In genomic region chr17:87044364-87044763, GRCm38 (mm10) we compare ENCODE assay signal across 8 mouse cellular contexts. TPM values are rescaled to one million over a fixed set of nuclear protein-coding genes. Genes with fewer than 3 reads are reported as not detected.
DNase-seq lines count a peak whose midpoint lies in the region.

No protein-coding gene starts in this region.

- H3K9me3 ChIP-seq in megakaryocyte, embryonic 14.5 days, result peaks cover 6% of the 10 kb centered on the region

- H3K36me3 ChIP-seq in megakaryocyte, embryonic 14.5 days (replicated peaks; ENCODE audit: low read length), result peaks cover under 1% of the 10 kb centered on the region

- peak overlapping the region; percentile 70 for H3K4me3 ChIP-seq in megakaryocyte, embryonic 14.5 days (replicated peaks)

- H3K27me3 ChIP-seq in megakaryocyte, embryonic 14.5 days (replicated peaks), result peaks cover 30% of the 10 kb centered on the region

- DNase-seq in WW6 (ENCODE audit: low read depth, low spot score), result peak; percentile 75
- DNase-seq in cerebellum, postnatal 36 days, result peak; percentile 89 to 95
- DNase-seq in gastrocnemius, adult 18-20 months (ENCODE audit: low spot score), result peak; percentile 94
- DNase-seq in induced T-regulatory cell, adult 2 months (ENCODE audit: low read depth), result peak; percentile 96
- peak; percentile 68 to 72 for DNase-seq in left cerebral cortex, adult 8-10 months (ENCODE audit: low spot score in 2 of 2)
- DNase-seq in right cerebral cortex, adult 2 months (ENCODE audit: low spot score in 2 of 2), result peak; percentile 93 to 96
- peak; percentile 70 for DNase-seq in urinary bladder, postnatal 10 days (ENCODE audit: low spot score)

- peaks cover 6% of the 10 kb centered on the region for H3K4me1 ChIP-seq in megakaryocyte, embryonic 14.5 days

RNA-seq across cellular contexts. Expression of gene Cript, which starts 19.0 kb away (rescaled TPM):
- 10 to 100 TPM; 46.6 to 47.1 TPM for total RNA-seq in gastrocnemius, adult 18-20 months (2021)
- total RNA-seq in left cerebral cortex, adult 8-10 months (2022), result 10 to 100 TPM; 54.1 to 75.8 (median 67.2) TPM
- polyA plus RNA-seq in megakaryocyte, embryonic 14.5 days (2012; ENCODE audit: insufficient read depth, low replicate concordance), result 3.5 TPM in 1 of 2 replicates, not detected in the other

RNA-seq across cellular contexts. Expression of gene Pigf, which starts 19.2 kb away (rescaled TPM):
- total RNA-seq in gastrocnemius, adult 18-20 months (2021), result 1 to 10 TPM; 1.6 to 2.7 TPM
- total RNA-seq in left cerebral cortex, adult 8-10 months (2022), result 10 to 100 TPM; 18.0 to 21.0 (median 20.5) TPM
- 4.8 TPM in 1 of 2 replicates, not detected in the other for polyA plus RNA-seq in megakaryocyte, embryonic 14.5 days (2012; ENCODE audit: insufficient read depth, low replicate concordance)

Comparison
In these comparisons a context has a peak if more than half of its experiments do, and no peak if none do; other contexts are left out.
1. Peak in every context shown above with its lines: DNase-seq and H3K4me3 ChIP-seq.
2. RNA of gene Pigf, which starts 19.2 kb away (total RNA-seq): 18.0 to 21.0 TPM in left cerebral cortex, adult 8-10 months; 1.6 to 2.7 TPM in gastrocnemius, adult 18-20 months; every median in the first group is over 4 times any median in the second.